Mouse (Mus musculus): ENCODE measurements around the gene Phf21a.

GRCm38 (mm10) chr2:92055101-92055813 lies 37.7 kb upstream of the Phf21a start:
- TF ChIP-seq POLR2A (IDR thresholded peaks at IDR 0.05; ENCODE audit: low read depth, low read length) (no peak; the same call in 1 of the 2 replicates), CTCF (IDR thresholded peaks at IDR 0.05; ENCODE audit: extremely low read depth, insufficient read length, insufficient replicate concordance, low read depth, low read length) (no peak)

Measured in small intestine, adult 2 months (tissue).